Mouse (Mus musculus): ENCODE data around the gene Gm10203. TPM values are rescaled to one million over a fixed set of nuclear protein-coding genes. Genes with fewer than 3 reads are reported as not detected.
"Not testable (repeated sequence)": the region's sequence is repeated elsewhere in the genome, so short reads cannot be mapped to it uniquely, and the experiment has no call there.

Gene Gm10203
- total RNA-seq, 2 experiments from 2014 or later = not detected

DNA sequence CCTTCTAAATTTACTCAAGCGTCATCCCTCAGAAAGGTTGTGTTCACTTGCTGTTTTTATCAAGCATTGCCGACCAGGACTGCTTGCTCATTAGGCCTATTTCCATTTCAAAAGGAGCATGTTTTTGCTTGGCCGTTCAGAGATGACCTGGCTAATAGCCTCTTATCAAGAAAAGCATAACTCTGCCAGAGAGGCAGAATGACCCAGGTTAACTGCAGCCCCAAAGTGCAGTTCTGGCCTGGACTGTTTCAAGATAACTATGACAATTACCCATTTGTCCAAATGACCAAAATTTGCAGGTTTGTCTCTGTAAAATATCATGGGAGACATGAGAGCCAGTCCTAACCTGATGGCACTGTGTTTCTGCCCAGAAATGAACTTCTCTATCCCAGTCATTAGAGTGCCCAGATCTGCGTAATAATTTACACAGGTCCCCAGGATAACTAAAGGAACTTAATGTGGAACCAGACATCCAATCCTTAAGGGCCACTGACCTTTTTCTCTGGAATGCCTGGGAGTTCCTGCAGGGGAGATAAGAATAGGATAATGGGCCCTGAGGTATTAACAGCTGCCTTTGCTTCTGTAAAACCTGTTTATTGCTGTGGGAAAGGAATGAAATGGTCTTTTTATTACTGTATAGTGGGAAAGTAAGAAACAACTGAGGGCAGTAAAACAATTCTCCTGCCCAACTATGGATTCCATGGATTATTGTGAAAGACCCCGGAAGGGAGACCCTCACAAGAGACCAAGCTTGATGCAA, 4.6 kb downstream of the Gm10203 start:
- no peak for DNase-seq (ENCODE audit: low spot score in 2 of 2)

DNA sequence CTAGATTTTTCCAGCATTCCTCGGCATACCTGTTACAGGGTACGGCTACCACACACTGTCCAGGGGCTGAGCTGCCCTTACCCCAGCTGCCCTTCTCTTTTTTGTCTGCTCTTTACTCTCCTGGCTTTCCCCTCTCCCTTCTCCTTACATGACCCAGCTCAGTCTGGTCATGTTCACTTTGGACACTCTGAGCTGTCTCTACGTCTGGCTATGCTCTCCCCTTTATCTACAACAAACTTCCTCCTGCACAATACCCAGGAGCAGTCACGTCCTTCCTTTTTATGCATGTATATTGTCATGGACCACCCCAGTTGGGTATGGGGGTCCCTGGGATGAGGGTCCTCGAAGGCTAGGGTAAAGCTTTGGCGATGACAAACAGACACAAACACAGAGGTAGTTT, 5.7 kb downstream of the Gm10203 start:
- DNase-seq (ENCODE audit: low spot score in 2 of 2) = no peak

DNA sequence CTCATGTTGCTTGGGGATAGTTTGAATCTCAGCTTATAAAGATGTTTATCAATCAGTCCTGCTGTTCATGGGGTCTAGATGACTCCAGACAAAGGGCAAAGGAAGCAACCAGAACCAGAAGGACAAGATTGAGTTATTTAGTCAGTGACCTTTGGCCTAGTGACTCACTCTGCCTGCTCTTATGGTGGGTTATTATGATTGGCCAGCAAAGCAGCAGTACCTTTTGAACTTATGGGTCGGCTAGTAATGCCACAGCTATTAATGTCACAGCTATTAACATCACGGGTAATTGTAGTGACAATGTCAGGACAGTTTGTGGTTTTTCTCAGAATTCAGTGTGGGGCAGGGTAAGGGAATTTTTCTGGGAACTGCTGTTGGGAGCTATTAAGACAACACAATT, 8.0 kb downstream of the Gm10203 start:
- no peak for DNase-seq (ENCODE audit: low spot score in 2 of 2)

DNA sequence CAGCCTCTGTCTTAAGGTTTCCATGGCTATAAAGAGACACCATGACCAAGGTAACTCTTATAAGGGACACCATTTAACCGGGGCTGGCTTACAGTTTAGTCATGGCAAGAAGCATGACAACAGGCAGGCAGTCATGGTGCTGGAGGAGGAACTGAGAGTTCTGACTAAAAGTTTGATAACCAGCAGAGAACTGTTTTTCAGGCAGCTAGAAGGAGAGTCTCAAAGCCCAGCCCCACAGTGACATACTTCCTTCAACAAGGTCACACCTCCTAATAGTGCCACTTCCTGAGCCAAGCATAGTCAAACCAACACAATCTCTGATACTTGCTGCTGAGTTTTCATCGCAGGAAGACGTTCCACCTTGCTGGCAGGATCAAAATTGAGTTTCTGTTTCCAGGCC, 9.0 kb downstream of the Gm10203 start:
- DNase-seq (ENCODE audit: low spot score in 2 of 2) = no peak

DNA sequence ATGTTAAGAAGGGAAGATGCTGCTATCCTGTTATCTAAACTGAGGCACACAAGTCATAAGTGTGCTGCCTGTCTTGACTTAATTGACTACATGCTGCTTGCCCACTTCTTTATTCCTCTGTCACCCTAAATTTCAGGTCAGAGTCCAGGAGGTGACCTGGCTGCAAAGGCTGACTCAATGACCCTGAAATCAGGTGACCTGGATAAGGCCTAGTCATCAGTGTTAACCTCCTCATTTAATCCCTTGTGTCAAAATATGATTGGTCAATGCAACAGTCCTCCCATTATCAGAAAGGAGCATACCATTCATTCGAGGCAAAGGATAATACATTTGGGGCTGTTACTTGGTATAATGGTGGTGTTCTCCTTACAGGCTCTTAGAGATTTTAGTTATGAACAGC, 9.5 kb downstream of the Gm10203 start, which contains the start of gene Etfbkmt:
Etfbkmt (plus strand) TSS at position 379 of the 400 bp plus-strand sequence.
- DNase-seq (ENCODE audit: low spot score in 2 of 2) = no peak

DNA sequence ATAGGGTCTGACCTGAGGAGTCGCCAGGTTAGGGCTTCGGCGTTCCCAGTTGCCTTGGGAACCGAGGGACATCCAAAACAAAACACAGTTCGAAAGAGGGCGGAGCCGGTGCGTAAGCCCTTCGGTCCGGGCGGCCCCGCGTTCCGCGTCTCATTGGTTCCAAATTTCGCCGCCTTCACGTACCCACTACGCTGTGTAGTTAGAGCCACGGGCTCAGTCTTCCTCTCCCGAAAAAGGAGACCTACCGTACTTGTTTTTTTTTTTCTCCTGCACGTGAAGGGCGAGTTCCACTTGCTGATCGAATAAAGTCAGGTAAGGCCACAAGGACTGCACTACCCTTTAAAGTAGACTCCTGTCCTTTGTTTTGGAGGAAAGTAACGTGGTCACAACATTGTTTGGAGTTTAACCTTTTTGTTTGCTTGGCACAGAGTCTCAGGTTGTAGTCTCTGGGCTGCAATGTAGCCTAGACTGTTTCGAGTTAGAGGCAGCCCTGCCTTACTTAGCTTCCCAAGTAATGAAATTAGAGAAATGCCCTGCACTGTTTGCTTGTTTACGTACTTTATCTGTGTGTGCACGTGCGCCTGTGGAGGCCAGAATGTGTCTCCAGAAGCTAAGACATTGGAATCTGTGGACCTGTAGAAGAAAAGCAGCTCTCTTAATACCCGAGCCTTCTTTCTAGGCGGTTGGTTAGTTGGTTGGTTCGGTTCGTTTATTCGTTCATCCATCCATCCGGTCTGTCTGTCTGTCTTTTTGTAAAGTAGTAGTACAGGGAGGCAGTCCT, 11.6 kb downstream of the Gm10203 start:
- peak; percentile 77 to 78 for DNase-seq (ENCODE audit: low spot score in 2 of 2)

DNA sequence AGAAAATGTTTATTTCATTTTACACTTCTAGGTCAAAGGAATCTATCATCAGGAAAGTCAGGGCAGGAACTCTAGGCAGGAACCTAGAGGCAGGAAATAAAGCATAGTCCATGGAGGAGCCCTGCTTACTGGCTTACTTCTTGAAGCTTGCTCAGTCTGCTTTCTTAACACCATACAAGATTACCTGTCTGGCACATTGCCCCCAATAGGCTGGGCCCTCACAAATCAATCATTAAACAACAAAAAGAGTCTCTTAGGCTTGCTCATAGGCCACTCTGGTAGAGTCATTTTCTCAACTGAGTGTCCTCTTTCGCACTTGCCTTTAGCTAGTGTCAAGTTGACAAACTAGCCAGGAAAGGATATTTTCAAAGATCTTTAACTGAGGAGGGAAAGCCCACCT, 15.2 kb downstream of the Gm10203 start:
- DNase-seq (ENCODE audit: low spot score in 2 of 2) = no peak

DNA sequence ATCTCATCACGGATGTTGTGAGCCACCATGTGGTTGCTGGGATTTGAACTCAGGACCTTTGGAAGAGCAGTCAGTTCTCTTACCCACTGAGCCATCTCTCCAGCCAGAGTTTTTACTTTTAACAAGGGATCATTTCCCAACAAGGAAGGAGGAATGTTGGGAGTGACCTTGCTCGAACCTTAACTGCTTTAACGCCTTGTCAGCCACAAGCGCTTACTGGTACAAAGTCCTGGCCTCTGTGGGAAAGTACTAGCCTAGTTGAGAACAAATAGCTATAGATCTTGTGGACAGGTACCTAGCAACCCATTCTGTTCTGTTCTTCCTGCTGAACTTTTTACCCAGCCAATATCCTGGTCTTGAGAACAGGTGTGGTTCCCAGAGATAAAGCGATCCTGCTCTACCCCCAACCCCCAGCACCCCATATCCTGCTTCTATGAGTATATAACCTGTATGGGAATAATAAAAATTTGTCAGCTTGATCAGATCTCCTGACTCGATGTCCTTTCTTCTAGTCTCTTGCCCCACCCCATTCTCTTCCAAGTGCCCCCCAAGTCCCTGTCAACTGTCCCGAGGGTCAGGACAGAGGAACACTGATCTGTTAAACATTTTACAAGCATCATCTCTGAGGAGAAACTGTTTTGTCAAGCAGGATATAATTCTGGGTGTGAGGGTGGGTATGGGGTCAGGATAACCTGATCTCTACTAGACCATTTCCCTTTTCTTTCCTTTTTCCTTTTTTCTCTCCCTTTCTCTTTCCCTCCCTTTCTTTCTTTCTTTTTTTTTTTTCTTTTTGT, 18.7 kb downstream of the Gm10203 start:
- DNase-seq (ENCODE audit: low spot score in 2 of 2) = no peak

DNA sequence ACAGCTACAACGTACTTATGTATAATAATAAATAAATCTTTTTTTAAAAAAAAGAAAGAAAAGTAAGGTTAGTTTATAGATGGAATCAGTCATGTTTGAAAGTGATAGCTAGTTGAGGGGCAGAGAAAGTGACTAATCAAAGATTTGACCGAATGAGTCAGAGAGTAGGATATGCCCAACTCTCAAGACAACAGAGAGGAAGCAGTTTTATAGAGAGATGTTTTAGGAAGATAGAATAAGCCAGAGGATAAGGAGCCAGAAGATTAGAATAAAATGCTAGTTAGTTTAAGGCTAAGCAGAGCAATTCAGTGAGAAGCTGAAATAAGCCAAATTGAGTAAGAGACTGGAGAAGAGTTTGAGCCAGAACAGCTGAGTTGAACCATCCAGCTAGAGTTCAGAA, 22.1 kb downstream of the Gm10203 start:
- DNase-seq (ENCODE audit: low spot score in 2 of 2) = no peak

DNA sequence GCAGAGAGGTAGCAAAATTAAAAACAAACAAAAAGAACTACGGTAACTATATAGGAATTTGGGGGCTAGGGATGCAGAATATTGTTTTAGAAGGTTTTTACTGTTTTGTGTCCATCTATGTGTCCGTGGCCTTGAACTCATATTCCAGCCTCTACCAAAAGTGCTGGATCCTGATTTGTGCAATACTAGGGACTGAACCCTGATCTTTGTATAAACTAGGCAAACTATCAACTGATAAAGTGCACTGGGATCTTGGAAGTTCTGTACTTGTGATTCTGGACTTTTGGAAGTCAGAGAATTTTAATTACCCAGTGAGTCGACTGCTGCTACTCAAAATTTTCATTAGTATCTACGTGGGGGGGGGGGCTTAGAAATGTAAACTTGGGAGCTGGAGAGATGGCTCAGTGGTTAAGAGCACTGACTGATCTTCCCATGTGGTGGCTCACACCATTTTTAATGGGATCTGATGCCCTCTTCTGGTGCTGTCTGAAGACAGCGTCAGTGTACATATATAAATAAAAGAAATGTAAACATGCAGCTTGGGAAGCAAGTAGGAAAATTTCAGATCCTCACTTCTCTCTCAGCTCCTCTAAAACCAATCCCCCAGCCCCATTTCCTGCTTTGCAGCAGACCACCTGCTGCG, 23.6 kb downstream of the Gm10203 start:
- DNase-seq (ENCODE audit: low spot score in 2 of 2) = no peak

DNA sequence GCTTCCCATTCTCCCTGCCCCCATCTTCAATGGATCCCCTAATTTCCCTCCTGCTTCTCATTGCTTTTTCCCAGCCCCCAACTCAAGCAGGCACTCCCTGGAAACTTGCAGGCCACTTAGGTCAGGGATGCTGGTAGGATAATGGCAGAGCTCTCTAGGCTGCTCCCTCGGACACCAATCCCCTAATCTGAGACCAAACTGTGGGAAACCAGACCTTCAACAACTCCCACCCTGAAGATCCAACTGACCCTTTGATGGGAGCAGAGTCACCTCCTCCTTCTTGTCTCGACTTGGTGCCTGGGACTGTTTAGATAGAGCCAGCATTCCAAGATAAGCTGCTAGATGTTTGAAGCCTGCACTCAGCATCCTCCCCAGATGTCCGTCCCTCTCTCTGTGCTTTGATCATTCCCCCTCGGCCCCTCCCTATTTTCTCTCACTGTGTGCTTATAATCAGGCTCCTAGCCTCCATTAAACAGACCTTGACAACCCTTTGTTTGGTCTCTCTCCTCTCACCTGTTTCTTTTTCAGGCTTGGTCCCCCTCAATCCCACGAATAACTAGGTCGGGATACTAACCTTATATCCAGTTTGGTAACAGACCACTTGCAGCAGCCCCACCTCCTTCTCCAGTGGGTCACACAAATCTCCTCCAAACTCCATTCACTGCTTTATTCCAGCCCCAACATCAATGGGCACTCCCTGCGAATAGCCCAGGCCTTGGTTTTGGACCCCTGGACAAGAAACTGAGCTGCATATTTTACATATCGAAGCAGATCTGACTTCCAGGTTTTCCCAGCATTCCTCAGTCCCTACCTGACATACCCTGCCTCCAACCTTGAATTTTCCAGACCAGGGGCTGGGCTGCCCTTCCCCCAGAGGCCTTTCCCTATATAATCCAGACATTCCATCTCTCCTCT, 24.4 kb downstream of the Gm10203 start:
- DNase-seq (ENCODE audit: low spot score in 2 of 2) = no peak

DNA sequence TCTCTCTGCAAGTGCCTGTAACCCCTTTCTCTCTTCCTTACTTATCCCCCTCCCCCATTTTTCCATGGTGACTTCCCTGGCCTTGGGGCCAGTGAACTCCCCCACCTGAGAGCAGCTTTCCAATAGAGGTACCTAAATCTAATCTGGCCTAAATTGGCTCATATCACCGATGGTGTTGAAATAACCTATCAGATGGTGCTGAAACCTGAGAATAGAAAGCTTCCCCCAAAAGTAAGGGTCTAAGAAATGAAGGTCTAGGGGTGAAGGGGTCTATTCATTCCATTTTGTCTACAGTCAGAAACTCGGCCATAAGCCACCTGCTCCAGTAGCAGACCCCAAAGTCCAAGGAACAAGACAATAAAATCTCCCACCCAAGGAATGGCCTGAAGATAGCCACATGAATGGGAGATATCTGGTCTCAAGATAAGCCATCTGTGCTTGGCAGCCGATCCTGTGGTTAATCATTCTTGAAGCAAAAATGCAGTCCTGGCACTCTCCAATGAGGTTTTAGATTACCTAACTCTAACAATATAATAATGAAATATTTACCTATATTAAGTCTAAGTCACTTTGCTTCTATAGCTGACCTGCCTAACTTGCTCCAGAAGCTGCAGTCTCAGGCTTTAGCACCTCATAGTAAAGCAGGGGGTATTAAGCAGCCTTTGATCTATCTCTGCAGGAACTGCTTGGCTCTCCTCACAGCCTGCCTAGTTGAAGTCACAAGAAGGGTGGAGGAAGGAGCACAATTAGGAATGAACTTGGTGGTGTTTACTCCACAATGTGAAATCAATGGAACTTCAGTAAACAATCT, 25.3 kb downstream of the Gm10203 start:
- no peak for DNase-seq (ENCODE audit: low spot score in 2 of 2)

DNA sequence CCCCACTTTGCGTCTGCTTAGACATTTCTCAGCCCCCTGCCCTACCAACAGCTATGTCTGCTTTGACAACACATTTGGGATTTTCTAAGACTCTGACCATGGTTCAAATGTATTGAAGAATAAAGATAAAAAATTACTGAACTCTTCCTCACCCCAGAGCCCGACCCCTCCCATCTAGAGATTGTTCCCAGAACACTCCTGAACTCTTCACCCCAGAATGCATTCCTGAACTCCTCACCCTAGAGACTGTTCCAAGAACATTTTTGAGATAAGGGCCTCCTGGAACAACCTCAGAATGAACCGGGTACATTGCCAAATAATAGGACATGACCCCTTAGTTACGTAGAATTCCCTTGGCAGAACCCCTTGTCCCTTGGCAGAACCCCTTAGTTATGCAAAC, 37.1 kb downstream of the Gm10203 start:
- DNase-seq (ENCODE audit: low spot score in 2 of 2) = not testable (repeated sequence)

DNA sequence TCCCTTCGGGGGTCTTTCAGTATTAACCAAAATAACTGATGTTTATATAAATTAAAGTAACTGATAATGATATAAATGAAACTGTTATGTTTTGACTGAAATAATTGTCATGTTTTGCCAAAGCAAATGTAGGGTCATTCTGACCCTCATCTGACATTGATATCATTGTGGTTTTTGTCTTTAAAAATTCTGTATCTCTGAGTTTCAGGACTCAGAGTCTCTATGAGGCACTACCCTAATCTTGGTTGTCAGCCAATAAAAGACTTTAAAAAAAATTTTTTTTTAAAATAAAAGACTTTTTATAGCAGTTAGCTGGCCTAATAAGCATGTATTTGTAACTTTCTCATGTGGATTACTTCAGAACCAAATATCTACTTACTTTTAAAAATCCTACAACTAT, 37.7 kb downstream of the Gm10203 start:
- DNase-seq (ENCODE audit: low spot score in 2 of 2) = no peak

DNA sequence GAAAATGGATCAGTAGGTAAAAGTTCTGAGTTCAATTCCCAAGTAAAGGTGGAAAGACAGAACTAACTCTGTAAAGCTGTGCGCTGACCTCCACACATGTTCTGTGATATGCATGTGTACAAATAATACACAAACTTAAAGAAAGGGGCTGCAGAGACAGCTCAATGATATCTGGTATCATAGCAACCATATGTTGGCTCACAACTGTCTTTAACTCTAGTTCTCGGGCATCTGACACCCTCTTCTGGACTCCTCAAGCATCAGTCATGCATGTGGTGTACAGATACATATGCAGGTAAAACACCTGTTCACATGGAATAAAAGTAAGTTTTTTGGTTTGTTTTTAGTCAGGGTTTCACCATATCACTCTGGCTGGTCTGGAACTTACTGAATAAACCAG, 38.5 kb downstream of the Gm10203 start:
- no peak for DNase-seq (ENCODE audit: low spot score in 2 of 2)

DNA sequence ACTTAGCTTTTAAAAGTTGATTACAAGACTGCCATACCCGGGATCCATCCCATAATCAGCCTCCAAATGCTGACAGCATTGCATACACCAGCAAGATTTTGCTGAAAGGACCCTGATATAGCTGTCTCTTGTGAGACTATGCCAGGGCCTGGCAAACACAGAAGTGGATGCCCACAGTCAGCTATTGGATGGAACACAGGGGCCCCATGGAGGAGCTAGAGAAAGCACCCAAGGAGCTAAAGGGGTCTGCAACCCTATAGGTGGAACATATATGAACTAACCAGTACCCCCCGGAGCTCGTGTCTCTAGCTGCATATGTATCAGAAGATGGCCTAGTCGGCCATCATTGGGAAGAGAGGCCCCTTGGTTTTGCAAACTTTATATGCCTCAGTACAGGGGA, 40.0 kb downstream of the Gm10203 start:
- not testable (repeated sequence) for DNase-seq (ENCODE audit: low spot score in 2 of 2)

DNA sequence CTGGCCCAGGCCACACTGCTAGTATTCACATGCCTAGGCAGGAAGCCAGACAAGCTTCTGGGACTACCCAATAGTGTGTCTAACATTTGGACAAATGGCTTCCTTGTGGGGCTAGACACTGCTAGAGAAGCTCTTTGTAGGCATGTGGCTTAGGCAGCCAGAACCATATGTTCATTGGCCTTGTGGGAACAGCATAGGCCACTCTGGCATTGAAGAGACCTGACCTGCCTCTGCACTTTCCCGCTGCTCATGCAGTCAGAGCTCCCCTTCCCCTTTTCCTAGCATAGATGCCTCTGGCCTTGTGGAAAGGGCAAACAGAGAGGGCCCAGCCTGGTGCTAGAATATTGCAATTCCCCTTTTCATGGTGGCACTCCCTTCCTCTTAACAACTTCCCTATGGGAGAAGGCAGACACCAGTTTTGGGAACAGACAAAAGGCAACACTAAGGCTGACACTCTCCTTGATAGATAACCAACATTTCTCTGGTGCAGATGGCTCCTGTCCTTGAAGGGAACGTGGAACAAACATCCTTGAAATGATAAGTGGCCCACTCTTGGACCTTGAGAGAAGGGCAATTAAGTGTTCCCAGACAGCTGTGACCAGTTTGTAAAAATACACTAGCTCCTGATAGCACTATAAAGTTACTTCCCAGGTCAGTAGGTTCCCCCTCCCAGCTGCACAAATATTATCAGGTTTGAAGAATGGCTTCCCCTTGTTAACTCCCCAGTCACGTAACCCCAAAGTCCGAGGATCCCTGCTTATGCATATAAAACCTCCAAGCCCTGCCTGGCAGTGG, 44.1 kb downstream of the Gm10203 start:
- no peak for DNase-seq (ENCODE audit: low spot score in 2 of 2)

DNA sequence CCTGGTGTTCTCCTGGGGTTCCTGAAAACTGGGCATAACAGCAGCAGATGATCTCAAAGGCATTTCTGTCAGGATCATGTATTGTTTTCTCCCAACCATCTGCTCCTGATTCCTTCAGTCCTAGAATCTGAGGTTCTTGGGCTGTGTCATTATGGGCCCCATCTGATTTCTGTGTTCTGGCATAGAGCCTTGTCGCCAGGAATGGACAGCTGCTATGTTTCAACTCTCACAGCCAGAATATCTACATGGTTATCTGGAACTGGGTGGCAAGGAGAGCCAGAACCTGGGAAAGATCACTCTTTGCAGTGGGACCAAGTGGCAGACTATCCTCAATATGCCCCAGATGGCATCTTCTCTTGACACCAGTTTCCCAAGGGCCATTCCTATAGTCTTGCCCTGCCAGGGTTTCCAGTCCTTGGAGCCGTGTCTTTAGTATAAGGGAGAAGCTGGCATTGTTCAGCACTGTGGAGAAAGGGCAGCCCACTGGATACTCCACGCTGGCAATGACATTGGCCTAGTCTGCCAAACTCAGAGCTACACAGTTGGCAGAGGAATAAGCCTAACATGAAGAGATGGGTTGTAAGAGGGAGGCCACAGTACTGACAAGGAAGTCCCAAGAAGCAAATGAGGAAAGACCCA, 45.1 kb downstream of the Gm10203 start:
- DNase-seq (ENCODE audit: low spot score in 2 of 2) = no peak
